Mouse (Mus musculus) regulatory T cell (primary cell): Measurements from ENCODE around the gene Coa5.

ENCODE experiments used
- in situ Hi-C: fragments of 300-600 bp; cut with MboI, MseI; formaldehyde crosslinking; loops from one replicate; pipeline ENCODE4 v1.15.1; 2025; ENCODE audit warnings: high pct_unique_total_duplicates

Gene Coa5

DNA sequence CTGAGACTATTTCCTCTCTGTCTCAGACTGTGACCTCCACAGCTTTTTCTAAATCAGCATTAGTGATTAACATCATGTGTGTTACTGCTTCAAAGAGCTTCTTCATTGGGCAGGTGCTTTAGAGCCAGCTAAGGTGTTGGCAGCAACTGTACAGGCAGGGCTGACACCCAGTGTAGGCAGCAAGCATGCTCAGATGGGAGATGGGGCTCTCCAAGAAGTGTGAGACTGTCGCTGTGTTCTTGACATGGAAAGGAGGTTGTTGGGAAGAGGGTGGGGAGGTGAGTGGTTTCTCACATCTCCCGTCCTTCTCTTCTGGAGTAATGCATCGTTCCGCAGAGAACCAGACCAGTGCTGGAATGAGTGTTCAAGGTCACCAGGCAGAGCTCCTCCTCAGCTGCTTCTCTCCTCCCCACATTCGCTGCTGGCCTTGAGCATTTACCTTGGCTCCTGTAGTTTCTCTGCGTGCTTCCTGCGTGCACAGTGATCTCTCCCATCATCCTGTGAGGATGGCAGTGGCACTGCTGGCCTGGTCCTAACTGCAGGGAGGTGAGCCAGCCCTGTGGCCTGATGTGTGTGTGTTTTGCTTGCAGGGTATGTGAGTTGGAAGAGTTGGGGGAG is 61.0 kb downstream of the Coa5 start:
- in situ Hi-C loops, result no loop called here

GRCm38 (mm10) chr1:37368125-37368524 is 61.8 kb downstream of the Coa5 start:
- in situ Hi-C loops, result no loop called here
